Mouse (Mus musculus) C2C12 (cell line): ENCODE data around the gene Lasp1. TPM values are rescaled to one million over a fixed set of nuclear protein-coding genes. Genes with fewer than 3 reads are reported as not detected.

Experiments used
- H3K27me3 ChIP-seq: one replicate; pipeline ENCODE4 v1.6.1; 2011; ENCODE audit not compliant: control insufficient read depth, insufficient read depth, insufficient read length
- H3K36me3 ChIP-seq: one replicate; pipeline ENCODE4 v1.6.1; 2011; ENCODE audit not compliant: control insufficient read depth, insufficient read depth
- H3K4me3 ChIP-seq: one replicate; pipeline ENCODE4 v1.5.1; 2011; ENCODE audit warnings: mild to moderate bottlenecking, control low read depth; ENCODE audit not compliant: poor library complexity, insufficient read depth, severe bottlenecking
- H3K79me2 ChIP-seq: one replicate; pipeline ENCODE4 v1.6.1; 2011; ENCODE audit not compliant: control insufficient read depth, insufficient read depth
- H3K79me3 ChIP-seq: one replicate; pipeline ENCODE4 v1.6.1; 2011; ENCODE audit warnings: low read depth, control low read depth
- H3ac ChIP-seq: one replicate; pipeline ENCODE3; 2011; ENCODE audit warnings: low read depth; ENCODE audit not compliant: control insufficient read depth, insufficient read length
- CEBPB ChIP-seq: IDR thresholded peaks from one replicate; pipeline ENCODE4 v1.6.1; 2011; ENCODE audit warnings: low read depth, mild to moderate bottlenecking, control low read depth, moderate library complexity
- CTCF ChIP-seq: IDR thresholded peaks from one replicate; pipeline ENCODE4 v1.5.1; 2011; ENCODE audit not compliant: control insufficient read depth, insufficient read depth, insufficient read length
- FOSL1 ChIP-seq: IDR thresholded peaks from one replicate; pipeline ENCODE4 v1.8.0; 2011; ENCODE audit warnings: mild to moderate bottlenecking, low read length; ENCODE audit not compliant: poor library complexity, insufficient read depth, severe bottlenecking
- MAX ChIP-seq: IDR thresholded peaks from one replicate; pipeline ENCODE4 v1.6.1; 2011; ENCODE audit warnings: mild to moderate bottlenecking, control low read depth
- MYOD1 ChIP-seq: IDR thresholded peaks from one replicate; pipeline ENCODE4 v1.6.1; 2011; ENCODE audit warnings: low read depth; ENCODE audit not compliant: control insufficient read depth, insufficient read length
- MYOG ChIP-seq: IDR thresholded peaks from one replicate; pipeline ENCODE4 v1.6.1; 2011; ENCODE audit not compliant: control insufficient read depth, insufficient read length; ENCODE audit errors: extremely low read depth
- USF1 ChIP-seq: IDR thresholded peaks from one replicate; pipeline ENCODE4 v1.6.1; 2011; ENCODE audit warnings: low read depth, mild to moderate bottlenecking, control low read depth, moderate library complexity
- polyA plus RNA-seq: library from polyadenylated mRNA; unstranded; fragments of >200 nt; fragmentation: generic; extraction: Trizol; gene quantifications from one replicate; pipeline ENCODE4 v1.2.1, GENCODE M21; 2012; ENCODE audit warnings: missing spikeins

Lasp1 gene
- polyA plus RNA-seq, 1 experiment = 219 TPM

DNA sequence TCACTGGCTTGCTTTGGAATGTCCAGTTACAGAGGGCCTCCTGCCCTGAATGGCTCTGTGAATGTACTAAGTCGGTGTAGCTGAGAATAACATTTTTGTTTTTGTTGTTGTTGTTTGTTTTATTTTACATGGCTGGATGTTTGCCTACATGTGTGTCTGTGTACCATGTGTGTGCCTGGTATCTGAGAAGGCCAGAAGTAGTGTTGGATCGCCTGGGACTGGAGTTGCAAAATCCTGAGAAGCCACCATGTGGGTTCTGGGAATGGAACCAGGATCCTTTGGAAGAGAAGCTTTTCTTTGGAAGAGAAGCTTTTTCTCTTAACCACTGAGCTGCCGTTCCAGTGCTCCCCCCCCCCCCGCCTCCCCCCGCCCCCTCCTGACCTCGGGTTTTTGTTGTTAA lies 3.7 kb downstream of the Lasp1 start:
- Histone ChIP-seq H3K36me3 (peaks cover 28% of the 10 kb centered on the region), H3ac (no peak overlapping the region), H3K4me3 (no peak overlapping the region), H3K27me3 (no peaks in the 10 kb centered on the region), H3K79me3 (peaks cover 67% of the 10 kb centered on the region), H3K79me2 (peaks cover 80% of the 10 kb centered on the region)
- no peak for TF ChIP-seq MAX

DNA sequence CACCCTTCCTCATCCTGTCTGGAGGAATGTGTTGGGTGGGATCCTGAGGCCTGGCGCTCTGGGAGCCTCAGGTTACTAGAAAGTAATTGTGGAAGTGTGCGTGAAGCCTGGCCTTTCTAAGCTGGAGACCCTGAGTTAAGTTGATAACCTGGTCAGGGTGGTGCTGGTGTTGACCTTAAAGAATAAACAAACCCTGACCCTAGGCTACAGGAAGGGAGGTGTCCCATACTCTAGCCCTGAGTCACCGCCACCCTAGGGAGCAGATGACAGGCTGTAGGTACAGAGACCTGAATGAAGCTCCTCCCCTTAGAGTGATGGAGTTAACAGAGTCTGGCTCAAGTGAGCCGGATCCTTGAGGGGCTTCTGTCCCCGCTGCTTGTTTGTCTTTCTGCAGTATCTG lies 5.0 kb downstream of the Lasp1 start:
- Histone ChIP-seq H3K79me3 (peaks cover 75% of the 10 kb centered on the region), H3K79me2 (peaks cover 94% of the 10 kb centered on the region), H3K36me3 (peaks cover 39% of the 10 kb centered on the region), H3K27me3 (no peaks in the 10 kb centered on the region), H3K4me3 (no peak overlapping the region), H3ac (no peak overlapping the region)
- no peak for TF ChIP-seq MYOG
- no peak for TF ChIP-seq CTCF
- no peak for TF ChIP-seq FOSL1
- TF ChIP-seq MYOD1 = no peak
- no peak for TF ChIP-seq CEBPB

DNA sequence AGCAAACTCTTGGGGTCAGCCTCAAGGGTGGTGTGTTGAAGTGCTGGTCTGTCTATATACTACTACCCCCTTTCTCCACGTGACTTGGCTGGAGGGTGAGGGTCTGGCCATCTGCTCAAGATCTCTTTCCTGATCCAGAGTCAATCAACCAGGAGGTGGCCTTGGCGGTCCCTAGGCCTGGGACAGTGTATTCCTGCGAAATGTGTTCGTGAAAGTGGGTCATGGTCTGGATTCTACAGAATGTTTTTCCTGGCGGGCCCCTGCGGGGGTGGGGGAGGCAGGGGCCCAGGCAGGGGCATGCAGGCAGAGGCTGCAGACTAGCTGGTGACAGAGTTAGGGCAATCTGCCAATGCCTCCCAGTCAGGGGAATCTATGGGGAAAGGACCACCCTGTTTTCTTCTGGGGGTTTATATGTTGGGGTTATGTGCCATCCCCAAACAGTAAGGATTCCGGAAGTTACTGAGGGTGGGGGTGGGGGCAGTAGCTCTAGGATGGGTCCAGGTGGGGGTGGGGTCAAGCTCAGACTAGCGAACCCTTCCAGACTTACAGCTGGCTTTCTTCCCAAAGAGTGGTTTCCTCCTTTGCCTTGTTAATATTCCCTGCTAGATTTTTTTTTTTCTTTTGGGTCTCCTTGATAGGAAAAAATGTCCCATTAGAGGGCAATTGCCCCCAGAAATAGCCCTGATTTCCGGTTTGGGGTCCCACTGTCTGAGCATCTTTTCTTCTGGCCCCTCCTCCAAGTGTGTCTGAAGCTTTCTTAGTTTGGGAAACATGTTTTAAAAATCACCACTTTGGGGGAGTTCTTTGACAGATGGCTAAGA lies 6.3 kb downstream of the Lasp1 start:
- Histone ChIP-seq H3ac (no peak overlapping the region), H3K36me3 (peaks cover 51% of the 10 kb centered on the region), H3K79me3 (peaks cover 87% of the 10 kb centered on the region), H3K27me3 (no peaks in the 10 kb centered on the region), H3K79me2 (peaks cover 100% of the 10 kb centered on the region), H3K4me3 (no peak overlapping the region)
- TF ChIP-seq CEBPB (no peak), MAX (no peak), MYOD1 (no peak), MYOG (no peak), USF1 (peak; percentile 59), FOSL1 (no peak), CTCF (no peak)

DNA sequence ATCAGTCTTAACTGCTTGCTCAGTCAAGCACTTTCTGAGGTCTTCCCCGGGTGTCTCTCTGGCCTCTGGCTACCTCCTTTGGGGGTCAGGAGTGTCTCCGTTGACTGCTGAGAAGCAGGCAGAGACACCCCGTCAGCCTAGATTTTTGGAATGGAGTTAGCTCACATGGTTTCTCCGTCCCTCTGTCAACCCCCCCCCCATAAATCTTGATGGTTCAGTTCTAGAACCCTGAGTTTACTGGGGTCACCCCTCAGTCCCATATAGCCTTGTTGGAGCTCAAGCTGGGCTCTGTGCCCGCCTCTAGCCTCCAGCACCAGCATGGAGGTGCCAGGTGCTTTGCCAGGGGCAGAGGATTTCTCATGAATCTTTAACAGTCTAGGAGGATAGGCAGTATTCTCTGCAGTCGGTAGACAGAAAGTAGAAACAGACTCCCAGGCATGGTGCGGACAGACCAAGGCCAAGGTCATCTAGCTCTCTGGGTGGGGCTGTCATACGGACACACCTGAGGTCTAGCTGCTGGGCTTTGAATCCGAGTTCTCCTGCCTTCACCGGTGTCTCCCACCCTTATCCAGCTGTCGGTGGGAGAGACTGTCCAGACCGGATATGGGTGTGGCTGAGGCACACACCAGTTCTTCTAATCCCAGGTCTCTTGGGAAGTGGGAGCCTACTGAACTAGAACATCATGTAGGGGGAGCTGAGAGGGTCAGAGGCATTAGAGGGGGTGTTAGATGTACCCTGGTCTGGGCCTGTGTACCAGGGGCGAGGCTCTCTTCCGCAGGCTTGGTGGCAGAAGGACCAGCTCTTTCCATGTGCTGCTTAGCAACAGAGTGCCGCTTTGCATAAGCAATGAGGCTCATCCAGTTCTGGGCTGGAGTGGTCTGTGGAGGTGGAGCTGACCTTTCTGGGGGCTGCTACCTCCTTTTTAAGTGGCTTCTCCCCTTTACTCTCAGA lies 7.1 kb downstream of the Lasp1 start:
- Histone ChIP-seq H3K79me2 (peaks cover 100% of the 10 kb centered on the region), H3K79me3 (peaks cover 89% of the 10 kb centered on the region), H3K27me3 (no peaks in the 10 kb centered on the region), H3K4me3 (no peak overlapping the region), H3K36me3 (peaks cover 60% of the 10 kb centered on the region), H3ac (no peak overlapping the region)
- no peak for TF ChIP-seq MYOD1
- no peak for TF ChIP-seq FOSL1
- TF ChIP-seq CEBPB = no peak
- TF ChIP-seq MYOG = no peak
- TF ChIP-seq CTCF = no peak
- TF ChIP-seq USF1 = no peak
- TF ChIP-seq MAX = no peak

GRCm38 (mm10) chr11:97806613-97806964 lies 7.8 kb downstream of the Lasp1 start:
- no peaks in the 10 kb centered on the region for H3K27me3 ChIP-seq
- peaks cover 66% of the 10 kb centered on the region for H3K36me3 ChIP-seq
- H3ac ChIP-seq = no peak overlapping the region
- peaks cover 89% of the 10 kb centered on the region for H3K79me3 ChIP-seq
- H3K4me3 ChIP-seq = no peak overlapping the region
- TF ChIP-seq USF1 (no peak), CEBPB (no peak), MAX (no peak), MYOD1 (no peak), FOSL1 (no peak), CTCF (no peak), MYOG (no peak)
- H3K79me2 ChIP-seq = peaks cover 100% of the 10 kb centered on the region

- peak overlapping the region; percentile 8 for H3ac ChIP-seq
- H3K79me3 ChIP-seq = peaks cover 87% of the 10 kb centered on the region
- no peak for TF ChIP-seq FOSL1
- TF ChIP-seq USF1 = no peak
- TF ChIP-seq MYOD1 = no peak
- TF ChIP-seq CEBPB = no peak
- no peak for TF ChIP-seq MAX
- TF ChIP-seq CTCF = no peak
- TF ChIP-seq MYOG = no peak
- H3K27me3 ChIP-seq = no peaks in the 10 kb centered on the region
- peaks cover 66% of the 10 kb centered on the region for H3K36me3 ChIP-seq
- H3K79me2 ChIP-seq = peaks cover 100% of the 10 kb centered on the region
- H3K4me3 ChIP-seq = no peak overlapping the region
Measured at GRCm38 (mm10) chr11:97807626-97808025, 8.8 kb downstream of the Lasp1 start.
